9 mouse cellular contexts compared by ENCODE assay signal in genomic region chr7:73419375-73419774, GRCm38 (mm10). TPM values are rescaled to one million over a fixed set of nuclear protein-coding genes. Genes with fewer than 3 reads are reported as not detected.
DNase-seq lines count a peak whose midpoint lies in the region; ATAC-seq and TF ChIP-seq lines count a peak whose summit lies in the region.
"Had no signal": no experiment of that assay in that cellular context is flagged by ENCODE, and none has a peak within 500 bp of the region (broad histone marks: within the 10 kb centered on the region; RNA-seq: fewer than 3 reads in every experiment).

No protein-coding gene starts in this region.

- no peaks in the 10 kb centered on the region for H3K27me3 ChIP-seq in intestine, postnatal 0 days (replicated peaks; ENCODE audit: control insufficient read depth, insufficient read depth, low read length)
- H3K27me3 ChIP-seq in intestine, embryonic 15.5 days (replicated peaks), result no peaks in the 10 kb centered on the region
- peaks cover 55% of the 10 kb centered on the region for H3K27me3 ChIP-seq in E14TG2a.4 (ENCODE audit: insufficient read depth, low read length)
- H3K27me3 ChIP-seq in embryonic facial prominence, embryonic 13.5 days, result no peaks in the 10 kb centered on the region
- no peaks in the 10 kb centered on the region for H3K27me3 ChIP-seq in midbrain, embryonic 11.5 days (ENCODE audit: control insufficient read depth, insufficient read depth, low read length)
- no peaks in the 10 kb centered on the region for H3K27me3 ChIP-seq in heart, embryonic 12.5 days (replicated peaks)
- H3K27me3 ChIP-seq: heart, embryonic 15.5 days had no signal

- no peak overlapping the region for H3K4me2 ChIP-seq in intestine, postnatal 0 days (replicated peaks; ENCODE audit: low read depth)
- no peak overlapping the region for H3K4me2 ChIP-seq in intestine, embryonic 15.5 days (replicated peaks)
- H3K4me2 ChIP-seq in embryonic facial prominence, embryonic 13.5 days, result no peak overlapping the region
- no peak overlapping the region for H3K4me2 ChIP-seq in midbrain, embryonic 11.5 days
- no peak overlapping the region for H3K4me2 ChIP-seq in heart, embryonic 12.5 days
- H3K4me2 ChIP-seq: heart, embryonic 15.5 days had no signal

- H3K27ac ChIP-seq in intestine, postnatal 0 days (ENCODE audit: low read depth, low read length), result no peak overlapping the region
- no peak overlapping the region for H3K27ac ChIP-seq in intestine, embryonic 15.5 days
- 0 out of 2 replicates have a peak overlapping the region, but pooled peaks have one; percentile 22 for H3K27ac ChIP-seq in embryonic facial prominence, embryonic 13.5 days
- peak overlapping the region; percentile 36; the same call in 1 of the 2 replicates for H3K27ac ChIP-seq in midbrain, embryonic 11.5 days (ENCODE audit: low read depth, low read length)
- no peak overlapping the region for H3K27ac ChIP-seq in heart, embryonic 12.5 days (ENCODE audit: poor library complexity, severe bottlenecking)
- H3K27ac ChIP-seq: heart, embryonic 15.5 days had no signal

- ATAC-seq in intestine, postnatal 0 days, result no peak
- ATAC-seq in intestine, embryonic 15.5 days, result no peak
- no peak for ATAC-seq in embryonic facial prominence, embryonic 13.5 days (ENCODE audit: insufficient number of reproducible peaks, insufficient read depth, low FRiP score, low TSS enrichment, low read depth)
- peak; percentile 8; the same call in 1 of the 2 replicates for ATAC-seq in midbrain, embryonic 11.5 days (ENCODE audit: low FRiP score)
- ATAC-seq in megakaryocyte-erythroid progenitor cell, adult 5-6 weeks (replicated peaks; ENCODE audit: low FRiP score, low TSS enrichment, poor library complexity, severe bottlenecking), result no peak
- no peak for ATAC-seq in heart, embryonic 12.5 days (ENCODE audit: insufficient number of reproducible peaks, low FRiP score)

- no peak overlapping the region for H3K4me3 ChIP-seq in intestine, postnatal 0 days (ENCODE audit: low read depth, low read length)
- no peak overlapping the region for H3K4me3 ChIP-seq in intestine, embryonic 15.5 days (replicated peaks)
- H3K4me3 ChIP-seq in E14TG2a.4 (replicated peaks; ENCODE audit: low read length), result peak overlapping the region; percentile 59
- no peak overlapping the region for H3K4me3 ChIP-seq in embryonic facial prominence, embryonic 13.5 days
- H3K4me3 ChIP-seq in midbrain, embryonic 11.5 days (ENCODE audit: low read depth, low read length), result no peak overlapping the region
- no peak overlapping the region for H3K4me3 ChIP-seq in heart, embryonic 12.5 days
- H3K4me3 ChIP-seq: heart, embryonic 15.5 days had no signal

- H3K9ac ChIP-seq in intestine, postnatal 0 days (ENCODE audit: low read depth, low read length), result no peak overlapping the region
- H3K9ac ChIP-seq in intestine, embryonic 15.5 days, result no peak overlapping the region
- no peak overlapping the region for H3K9ac ChIP-seq in embryonic facial prominence, embryonic 13.5 days
- no peak overlapping the region for H3K9ac ChIP-seq in midbrain, embryonic 11.5 days (ENCODE audit: low read length)
- no peak overlapping the region for H3K9ac ChIP-seq in heart, embryonic 12.5 days
- H3K9ac ChIP-seq: heart, embryonic 15.5 days had no signal

- H3K9me3 ChIP-seq in intestine, postnatal 0 days (ENCODE audit: control insufficient read depth), result no peaks in the 10 kb centered on the region
- H3K9me3 ChIP-seq in intestine, embryonic 15.5 days, result no peaks in the 10 kb centered on the region
- no peaks in the 10 kb centered on the region for H3K9me3 ChIP-seq in E14TG2a.4 (ENCODE audit: low read length)
- no peaks in the 10 kb centered on the region for H3K9me3 ChIP-seq in embryonic facial prominence, embryonic 13.5 days
- no peaks in the 10 kb centered on the region for H3K9me3 ChIP-seq in midbrain, embryonic 11.5 days (ENCODE audit: control insufficient read depth, low read length)
- no peaks in the 10 kb centered on the region for H3K9me3 ChIP-seq in heart, embryonic 12.5 days (replicated peaks)
- H3K9me3 ChIP-seq: heart, embryonic 15.5 days had no signal

- no peaks in the 10 kb centered on the region for H3K4me1 ChIP-seq in intestine, postnatal 0 days (replicated peaks; ENCODE audit: control insufficient read depth, insufficient read depth, low read length)
- H3K4me1 ChIP-seq in intestine, embryonic 15.5 days (replicated peaks), result 0 out of 2 replicates have a peak, but pooled peaks cover 3% of the 10 kb centered on the region
- H3K4me1 ChIP-seq in E14TG2a.4 (replicated peaks; ENCODE audit: low read depth, low read length), result peaks cover 54% of the 10 kb centered on the region
- H3K4me1 ChIP-seq in embryonic facial prominence, embryonic 13.5 days, result peaks cover 43% of the 10 kb centered on the region
- peaks cover 50% of the 10 kb centered on the region for H3K4me1 ChIP-seq in midbrain, embryonic 11.5 days (ENCODE audit: control insufficient read depth, insufficient read depth, low read length)
- H3K4me1 ChIP-seq in heart, embryonic 12.5 days (replicated peaks), result peaks cover 26% of the 10 kb centered on the region

- H3K36me3 ChIP-seq in intestine, postnatal 0 days (ENCODE audit: control insufficient read depth, insufficient read depth), result peaks cover 5% of the 10 kb centered on the region; the same call in 1 of the 2 replicates
- no peaks in the 10 kb centered on the region for H3K36me3 ChIP-seq in intestine, embryonic 15.5 days
- H3K36me3 ChIP-seq in E14TG2a.4 (ENCODE audit: insufficient read depth, low read length), result no peaks in the 10 kb centered on the region
- H3K36me3 ChIP-seq in embryonic facial prominence, embryonic 13.5 days, result peaks cover 57% of the 10 kb centered on the region
- peaks cover 26% of the 10 kb centered on the region for H3K36me3 ChIP-seq in midbrain, embryonic 11.5 days (ENCODE audit: control insufficient read depth, insufficient read depth, low read length)
- peaks cover 10% of the 10 kb centered on the region for H3K36me3 ChIP-seq in heart, embryonic 12.5 days
- H3K36me3 ChIP-seq: heart, embryonic 15.5 days had no signal

- peak; percentile 51 for TF ChIP-seq CTCF in intestine, postnatal 0 days (IDR thresholded peaks at IDR 0.05; ENCODE audit: low read depth)
- TF ChIP-seq CTCF in E14TG2a.4 (conservative IDR thresholded peaks at IDR 0.05; ENCODE audit: low read length), result no peak; the same call in 1 of the 2 replicates

- DNase-seq in midbrain, embryonic 11.5 days (ENCODE audit: low spot score, missing footprints), result no peak
- DNase-seq in urinary bladder, postnatal 36 days (ENCODE audit: low spot score in 2 of 2), result no peak

- WGBS in intestine, postnatal 0 days, result 49% methylated on average over 7 of the region's 7 CpGs
- WGBS in intestine, embryonic 15.5 days, result 47% methylated on average over 7 of the region's 7 CpGs
- WGBS in embryonic facial prominence, embryonic 13.5 days, result 38% methylated on average over 7 of the region's 7 CpGs
- WGBS in midbrain, embryonic 11.5 days, result 30% methylated on average over 7 of the region's 7 CpGs
- WGBS in heart, embryonic 12.5 days, result 44% methylated on average over 7 of the region's 7 CpGs

RNA-seq across cellular contexts. Expression of gene Rgma, which starts 44.1 kb away (rescaled TPM):
- 4.9 and 6.0 TPM in 2 replicates for polyA plus RNA-seq in intestine, postnatal 0 days (2015; fragmentation: Nextera tagmentation; extraction: Ambion mirVana)
- 7.4 TPM in 2 replicates for polyA plus RNA-seq in intestine, embryonic 15.5 days (2015; fragmentation: Nextera tagmentation; extraction: Ambion mirVana)
- 21.8 and 23.6 TPM in 2 replicates for polyA plus RNA-seq in embryonic facial prominence, embryonic 13.5 days (2015; fragmentation: Nextera tagmentation; extraction: Ambion mirVana)
- polyA plus RNA-seq in midbrain, embryonic 11.5 days (2014; fragmentation: Nextera tagmentation; extraction: Ambion mirVana), result 43.9 and 47.5 TPM in 2 replicates
- not detected in 2 replicates for total RNA-seq in megakaryocyte-erythroid progenitor cell, adult 5-6 weeks (2014; fragmentation: Nextera tagmentation)
- total RNA-seq in megakaryocyte-erythroid progenitor cell, adult 5-6 weeks (2017), result not detected in 2 replicates
- polyA plus RNA-seq in heart, embryonic 12.5 days (2016; fragmentation: Nextera tagmentation; extraction: Ambion mirVana), result 3.5 and 3.7 TPM in 2 replicates

Comparison
In these comparisons a context has a peak if more than half of its experiments do, and no peak if none do; other contexts are left out.
1. H3K27ac ChIP-seq: peak in embryonic facial prominence, embryonic 13.5 days (single experiment) and midbrain, embryonic 11.5 days (single experiment); none in intestine, postnatal 0 days (single experiment), intestine, embryonic 15.5 days (single experiment) and heart, embryonic 12.5 days (single experiment).